Mouse (Mus musculus) forebrain, embryonic 10.5 days (tissue): ENCODE results near the gene Ubl3. TPM values are rescaled to one million over a fixed set of nuclear protein-coding genes. Genes with fewer than 3 reads are reported as not detected.

Experiments
- DNase-seq: peaks from one replicate; pipeline ENCODE4 v3.0.0-alpha.2; 2017; ENCODE audit warnings: low spot score; ENCODE audit errors: extremely low spot score
- H3K27ac ChIP-seq: fragments of 300-500 bp; sonication (generic); 2 replicates; pipeline ENCODE4 v1.5.1; 2016; ENCODE audit warnings: mild to moderate bottlenecking
- H3K27me3 ChIP-seq: fragments of 300-500 bp; sonication (generic); 2 replicates; pipeline ENCODE4 v1.6.1; 2016; ENCODE audit warnings: mild to moderate bottlenecking; ENCODE audit not compliant: poor library complexity, severe bottlenecking
- H3K36me3 ChIP-seq: fragments of 300-500 bp; sonication (generic); replicated peaks from 2 replicates; pipeline ENCODE4 v1.6.1; 2016; ENCODE audit warnings: mild to moderate bottlenecking, moderate library complexity
- H3K4me1 ChIP-seq: fragments of 300-500 bp; sonication (generic); 2 replicates; pipeline ENCODE4 v1.6.1; 2016
- H3K4me3 ChIP-seq: fragments of 300-500 bp; sonication (generic); 2 replicates; pipeline ENCODE4 v1.5.1; 2016; ENCODE audit warnings: mild to moderate bottlenecking, moderate library complexity
- H3K9me3 ChIP-seq: fragments of 300-500 bp; sonication (generic); 2 replicates; pipeline ENCODE4 v1.6.1; 2016; ENCODE audit warnings: mild to moderate bottlenecking, moderate library complexity
- WGBS: fragments of 180-500 bp; shearing (Covaris S2); methylation state at CpG from one replicate; pipeline ENCODE4 v1.1.7; 2016; 5-methylcytosine and 5-hydroxymethylcytosine counted together
- polyA plus RNA-seq: library from polyadenylated mRNA; unstranded; fragments of >200 nt; fragmentation: Nextera tagmentation; extraction: Ambion mirVana; gene quantifications from 2 replicates; pipeline ENCODE4 v1.2.1, GENCODE M21; 2016

The Ubl3 gene
- 43.8 and 44.3 TPM in 2 replicates for polyA plus RNA-seq

DNA sequence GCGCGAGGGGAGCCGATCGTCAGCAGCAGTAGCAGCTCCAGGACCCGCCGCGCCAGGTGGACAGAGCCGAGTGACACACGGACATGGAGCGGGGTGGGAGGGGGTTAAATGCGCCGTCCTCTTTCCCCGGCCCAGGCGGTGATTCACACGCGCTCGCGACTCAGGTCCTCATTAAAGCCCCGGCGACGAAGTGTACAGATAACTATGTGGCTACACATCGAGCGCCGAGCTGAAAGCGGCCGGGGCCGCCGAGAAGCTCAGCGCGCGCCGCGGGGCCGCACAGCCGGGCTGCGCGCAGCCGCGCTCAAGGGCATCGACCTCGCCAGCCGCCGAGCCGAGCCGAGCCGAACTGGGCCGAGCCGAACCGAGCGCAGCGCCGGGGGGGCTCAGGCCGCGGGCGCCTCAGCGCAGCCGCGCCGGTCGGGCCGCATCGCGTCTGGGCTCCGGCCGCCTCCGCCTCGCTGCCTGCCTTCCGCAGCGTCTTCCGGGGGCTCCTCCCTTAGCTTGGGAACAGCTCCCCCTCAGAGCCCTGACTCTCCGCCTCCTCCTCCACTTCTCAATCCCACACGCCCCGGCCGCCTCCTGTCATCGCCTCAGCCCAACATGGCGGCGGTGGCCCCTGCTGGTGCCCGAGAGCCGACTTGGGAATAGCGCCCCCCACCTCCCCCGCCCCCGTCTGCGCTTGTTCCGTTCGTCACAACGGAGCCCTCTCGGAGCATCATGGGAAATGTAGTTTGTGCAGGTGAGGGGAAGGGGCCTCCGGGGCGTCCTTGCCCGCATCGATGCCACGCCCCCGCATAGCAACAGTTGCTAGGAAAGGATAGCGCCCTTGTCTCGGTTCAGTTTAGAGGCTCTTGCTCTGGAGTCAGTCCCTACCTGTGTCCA is at the start of gene Ubl3:
Gene Ubl3, minus strand, starts transcription at position 603 of the 885 bp plus-strand sequence.
- H3K27me3 ChIP-seq = peaks cover 22% of the 10 kb centered on the region
- H3K9me3 ChIP-seq = no peaks in the 10 kb centered on the region
- H3K4me3 ChIP-seq = peak within 1 kb of the TSS; percentile 80
- H3K27ac ChIP-seq = peak within 1 kb of the TSS; percentile 97
- DNase-seq = peak; percentile 98
- no peaks in the 10 kb centered on the region for H3K36me3 ChIP-seq
- WGBS = 0% methylated on average over 95 of the region's 95 CpGs
- H3K4me1 ChIP-seq = peaks cover 60% of the 10 kb centered on the region

DNA sequence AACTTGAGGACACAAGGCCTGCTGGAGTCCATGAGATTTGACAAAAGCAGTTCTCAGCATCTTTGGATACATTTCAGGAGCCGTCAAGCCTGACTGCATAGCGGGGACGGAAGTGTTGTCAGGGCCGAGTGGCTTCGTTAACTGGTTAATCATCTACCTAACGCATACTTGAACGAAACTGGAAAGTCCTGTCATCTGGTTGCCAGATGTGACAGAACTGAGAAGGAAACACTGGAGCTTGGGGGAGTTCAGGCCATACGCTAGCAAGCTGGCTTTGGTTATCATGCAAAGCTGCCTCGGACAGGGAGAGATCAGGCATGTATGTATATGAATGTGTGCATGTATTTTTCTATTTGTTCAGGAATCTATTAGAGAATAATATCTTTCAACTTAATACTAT is 45.8 kb upstream of the Ubl3 start:
- H3K36me3 ChIP-seq = no peaks in the 10 kb centered on the region
- WGBS = 67% methylated on average over 9 of the region's 9 CpGs
- no peaks in the 10 kb centered on the region for H3K27me3 ChIP-seq
- no peak overlapping the region for H3K4me3 ChIP-seq
- no peak for DNase-seq
- H3K9me3 ChIP-seq = no peaks in the 10 kb centered on the region
- no peak overlapping the region for H3K27ac ChIP-seq
- H3K4me1 ChIP-seq = peaks cover 10% of the 10 kb centered on the region

DNA sequence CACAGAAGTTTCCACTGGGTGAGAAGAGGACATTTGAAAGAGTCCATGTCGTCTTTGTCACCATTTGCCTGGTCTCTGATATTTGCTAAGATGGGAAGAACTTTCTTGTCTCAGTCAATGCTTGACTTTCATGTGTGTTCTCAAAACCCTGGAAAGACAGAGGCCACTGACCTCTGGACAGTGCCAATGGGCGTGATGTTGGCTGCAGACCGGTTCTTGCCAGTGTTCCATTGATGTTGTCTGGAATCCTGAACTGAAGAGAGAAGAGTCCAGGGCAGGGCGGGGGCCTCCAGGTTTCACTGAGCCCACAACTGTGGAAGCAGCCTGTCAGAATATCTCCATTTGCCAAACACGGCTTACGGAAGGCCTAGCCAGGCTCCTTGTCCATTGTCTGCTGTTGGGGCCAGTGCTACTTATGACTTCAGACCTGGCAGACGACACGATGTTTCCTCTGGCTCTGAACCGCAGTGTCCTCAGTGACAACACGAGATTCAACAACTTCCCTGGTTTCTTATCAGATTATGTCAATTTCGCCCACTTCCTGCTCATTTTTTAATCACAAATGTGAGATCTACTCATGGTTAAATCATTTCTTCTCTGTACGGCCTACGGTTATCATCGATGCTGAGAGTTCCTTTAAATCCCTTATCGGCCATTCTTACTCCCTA is 43.6 kb upstream of the Ubl3 start:
- Histone ChIP-seq H3K36me3 (no peaks in the 10 kb centered on the region), H3K27ac (no peak overlapping the region), H3K9me3 (no peaks in the 10 kb centered on the region), H3K4me3 (no peak overlapping the region), H3K27me3 (no peaks in the 10 kb centered on the region), H3K4me1 (peaks cover 30% of the 10 kb centered on the region)
- 90% methylated on average over 15 of the region's 15 CpGs for WGBS
- DNase-seq = no peak

DNA sequence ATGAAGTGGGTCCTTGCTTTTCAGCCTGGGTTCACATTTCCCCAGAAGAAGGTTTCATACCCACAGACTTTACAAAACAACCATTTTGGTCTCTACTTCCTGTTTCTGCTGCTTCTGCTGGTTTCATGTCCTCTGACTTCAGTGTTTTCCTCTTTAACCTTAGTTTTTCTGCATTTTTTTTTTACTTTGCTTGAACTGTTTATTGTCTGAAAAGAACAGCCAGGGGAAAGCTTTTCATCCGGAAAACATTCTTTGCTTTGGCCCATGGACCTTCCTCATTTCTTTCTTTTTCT is 42.8 kb upstream of the Ubl3 start:
- Histone ChIP-seq H3K27me3 (no peaks in the 10 kb centered on the region), H3K27ac (no peak overlapping the region), H3K36me3 (no peaks in the 10 kb centered on the region), H3K4me3 (no peak overlapping the region), H3K9me3 (no peaks in the 10 kb centered on the region), H3K4me1 (peaks cover 37% of the 10 kb centered on the region)
- no peak for DNase-seq
- whole genome bisulfite sequencing = 97% methylated on average over 1 of the region's 1 CpGs

DNA sequence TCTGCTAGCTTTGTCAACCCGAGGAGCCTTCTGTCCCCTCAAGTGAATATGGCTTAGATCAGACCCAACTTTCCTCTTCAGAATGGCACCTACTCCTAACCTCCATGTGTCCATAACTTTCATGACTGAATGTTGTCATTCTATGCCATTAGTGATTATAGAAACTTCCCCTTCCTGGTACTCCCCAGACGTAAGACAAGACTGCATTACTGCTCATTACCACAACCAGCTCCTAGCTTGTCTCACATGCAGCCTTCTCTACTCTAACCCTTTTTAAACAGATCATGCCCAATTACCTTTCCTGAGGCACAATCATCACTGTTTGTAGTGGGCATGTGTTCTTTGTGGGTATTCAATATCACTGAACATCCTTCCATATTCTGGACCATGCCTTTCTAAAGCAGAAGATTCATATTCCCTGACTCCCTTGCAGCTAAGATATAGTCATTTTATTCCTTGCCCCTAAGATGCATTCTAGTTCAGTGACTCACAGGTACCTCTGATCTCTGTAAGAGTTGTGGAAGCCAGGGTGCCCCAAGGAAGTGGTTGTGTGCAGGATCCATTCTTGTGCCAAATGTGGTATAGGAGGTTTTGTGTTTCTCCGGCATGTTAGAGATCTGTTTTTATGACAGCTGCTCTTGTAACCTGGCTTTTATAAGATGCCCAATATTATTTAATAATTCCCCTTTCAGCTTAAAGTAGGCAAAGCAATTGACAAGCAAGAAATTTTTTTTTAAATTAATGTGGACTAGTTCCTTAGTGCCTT is 42.3 kb upstream of the Ubl3 start:
- H3K36me3 ChIP-seq = no peaks in the 10 kb centered on the region
- no peaks in the 10 kb centered on the region for H3K27me3 ChIP-seq
- WGBS = 93% methylated on average over 3 of the region's 3 CpGs
- H3K9me3 ChIP-seq = no peaks in the 10 kb centered on the region
- peaks cover 40% of the 10 kb centered on the region for H3K4me1 ChIP-seq
- H3K27ac ChIP-seq = no peak overlapping the region
- no peak overlapping the region for H3K4me3 ChIP-seq
- no peak for DNase-seq

DNA sequence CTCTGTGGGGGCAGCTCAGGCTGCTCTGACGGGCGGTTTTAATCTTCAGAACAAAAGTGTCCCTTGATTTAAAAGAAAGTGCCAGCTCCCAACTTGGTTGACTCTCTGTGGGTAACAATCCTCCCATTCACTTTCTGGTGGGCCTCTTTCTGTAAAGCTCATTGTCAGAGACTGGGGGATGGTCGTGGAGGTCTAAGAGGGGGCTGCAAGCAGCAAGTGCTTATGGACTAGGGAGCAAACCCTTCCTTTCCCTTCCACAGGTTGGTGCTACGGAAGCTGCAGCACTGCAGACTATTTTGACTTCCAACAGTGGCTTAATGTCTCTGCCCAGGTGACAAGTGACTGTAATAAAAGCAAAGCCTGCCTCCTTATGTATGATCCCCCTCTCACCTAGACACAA is 41.0 kb upstream of the Ubl3 start:
- WGBS = 23% methylated on average over 4 of the region's 4 CpGs
- Histone ChIP-seq H3K4me3 (no peak overlapping the region), H3K36me3 (no peaks in the 10 kb centered on the region), H3K9me3 (no peaks in the 10 kb centered on the region), H3K27me3 (no peaks in the 10 kb centered on the region), H3K27ac (peak overlapping the region; percentile 58), H3K4me1 (peaks cover 53% of the 10 kb centered on the region)
- no peak for DNase-seq

DNA sequence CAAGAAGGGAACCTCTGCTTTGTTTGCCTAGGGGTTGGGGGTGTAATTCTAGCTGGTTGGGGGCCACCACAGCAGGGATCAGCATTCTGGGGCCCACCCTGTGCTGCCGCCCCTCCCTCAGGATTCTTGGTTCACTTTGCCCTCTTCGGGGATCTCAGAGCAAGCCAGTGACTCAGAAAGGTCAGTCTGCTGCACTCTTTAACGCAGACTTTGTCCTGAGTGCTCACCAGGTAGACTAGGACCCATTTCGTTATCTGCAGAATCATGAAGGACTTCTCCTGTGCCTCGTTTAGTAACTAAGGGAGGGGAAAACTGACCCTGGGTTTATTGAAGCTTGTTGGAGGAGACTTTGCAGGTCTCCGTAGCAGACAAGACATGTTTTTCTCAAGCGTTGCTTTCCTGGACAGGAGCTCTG is 38.9 kb upstream of the Ubl3 start:
- DNase-seq = no peak
- no peaks in the 10 kb centered on the region for H3K27me3 ChIP-seq
- H3K27ac ChIP-seq = peak overlapping the region; percentile 58; the same call in 1 of the 2 replicates
- H3K4me1 ChIP-seq = peaks cover 56% of the 10 kb centered on the region
- no peak overlapping the region; the same call in 1 of the 2 replicates for H3K4me3 ChIP-seq
- H3K9me3 ChIP-seq = no peaks in the 10 kb centered on the region
- 47% methylated on average over 7 of the region's 7 CpGs for WGBS
- no peaks in the 10 kb centered on the region for H3K36me3 ChIP-seq

DNA sequence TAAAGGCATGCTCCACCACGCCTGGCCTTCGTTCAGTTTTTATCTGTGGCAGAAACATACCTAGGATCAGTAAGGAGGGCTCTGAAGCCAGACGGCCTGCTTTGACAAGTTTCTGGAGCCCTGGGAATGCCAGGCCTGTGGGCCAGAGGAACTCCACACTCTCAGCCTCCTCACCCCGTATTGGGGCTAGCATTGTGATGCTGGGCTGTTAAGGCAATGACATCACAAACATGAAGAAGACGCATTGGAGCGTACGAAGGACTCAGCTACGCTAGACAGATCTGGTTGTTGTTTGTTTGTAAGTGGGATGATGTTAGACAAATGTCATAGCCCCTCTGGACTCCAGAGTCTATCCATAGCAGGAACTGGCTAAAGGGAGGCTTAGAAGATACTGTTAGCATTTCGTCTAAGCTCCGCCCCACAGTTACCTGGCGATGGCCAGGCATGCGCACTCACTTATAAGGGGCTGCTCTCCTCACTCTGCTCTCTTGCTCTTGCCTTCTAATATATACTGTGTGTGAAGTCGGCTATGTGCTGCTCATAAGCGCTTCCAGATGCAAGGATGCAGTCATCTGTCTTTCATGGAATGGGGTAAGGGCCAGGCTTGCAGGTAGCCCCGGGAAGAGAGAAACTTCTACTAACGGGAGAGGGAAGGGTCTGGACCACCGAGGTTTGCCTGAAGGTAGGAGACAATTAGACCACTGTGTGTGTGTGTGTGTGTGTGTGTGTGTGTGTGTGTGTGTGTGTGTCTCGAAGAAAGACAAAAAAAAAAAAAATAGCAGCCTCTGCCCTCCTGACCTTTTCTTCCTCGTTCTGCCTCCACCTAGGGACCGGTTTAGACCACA is 38.2 kb upstream of the Ubl3 start:
- Histone ChIP-seq H3K4me1 (peaks cover 56% of the 10 kb centered on the region), H3K4me3 (no peak overlapping the region), H3K9me3 (no peaks in the 10 kb centered on the region), H3K36me3 (no peaks in the 10 kb centered on the region), H3K27ac (peak overlapping the region; percentile 58), H3K27me3 (no peaks in the 10 kb centered on the region)
- WGBS = 57% methylated on average over 20 of the region's 20 CpGs
- DNase-seq = no peak

DNA sequence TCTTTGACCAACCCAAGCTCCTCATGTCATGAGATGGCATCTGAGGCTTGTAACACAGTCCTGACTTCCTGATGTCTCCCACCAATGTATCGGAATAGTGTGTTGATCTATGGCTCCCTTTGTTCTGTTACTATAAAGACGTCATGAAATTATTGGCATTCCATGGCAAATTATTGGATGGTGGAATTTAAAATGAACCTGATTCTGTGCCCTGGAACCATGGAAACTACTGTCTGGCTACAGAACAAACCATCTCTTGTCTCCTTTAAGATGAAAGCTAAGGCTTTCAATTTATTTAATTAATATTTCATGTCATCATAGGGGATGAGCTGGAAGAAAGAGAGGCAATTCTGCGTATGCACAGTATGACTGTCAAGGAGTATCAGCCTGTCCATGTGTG is 36.4 kb upstream of the Ubl3 start:
- Histone ChIP-seq H3K36me3 (no peaks in the 10 kb centered on the region), H3K9me3 (peaks cover 2% of the 10 kb centered on the region; the same call in 1 of the 2 replicates), H3K4me3 (no peak overlapping the region), H3K4me1 (peaks cover 56% of the 10 kb centered on the region), H3K27me3 (no peaks in the 10 kb centered on the region), H3K27ac (no peak overlapping the region; the same call in none of the 2 replicates)
- no peak for DNase-seq
- WGBS = 81% methylated on average over 3 of the region's 3 CpGs

DNA sequence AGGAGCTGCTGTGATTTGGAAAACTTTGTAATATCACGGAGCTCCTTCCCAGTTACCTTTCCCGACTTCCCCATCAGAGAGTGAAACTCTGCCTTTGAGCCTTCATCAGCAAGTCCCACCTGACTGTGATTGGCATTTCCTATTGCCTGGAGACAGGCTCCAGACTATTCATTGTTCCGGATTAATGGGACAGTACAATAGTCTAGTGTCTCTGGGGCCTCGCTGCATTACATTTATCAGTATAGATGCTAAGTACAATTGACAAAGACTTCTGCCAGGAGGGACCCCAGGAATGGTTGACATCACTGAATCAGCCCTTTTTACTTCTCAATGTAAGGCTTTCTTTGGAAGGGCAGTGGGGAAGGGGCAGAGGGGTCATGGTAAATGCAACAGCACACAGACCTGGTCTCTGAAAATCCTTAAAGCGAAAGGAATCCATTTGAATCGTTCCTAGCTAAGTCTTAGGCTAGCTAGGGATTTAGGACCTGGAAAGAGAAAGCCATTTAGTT is 35.6 kb upstream of the Ubl3 start:
- H3K36me3 ChIP-seq = no peaks in the 10 kb centered on the region
- DNase-seq = no peak
- H3K9me3 ChIP-seq = peaks cover 7% of the 10 kb centered on the region; the same call in 1 of the 2 replicates
- no peaks in the 10 kb centered on the region for H3K27me3 ChIP-seq
- no peak overlapping the region for H3K4me3 ChIP-seq
- peaks cover 48% of the 10 kb centered on the region for H3K4me1 ChIP-seq
- WGBS = 31% methylated on average over 6 of the region's 6 CpGs
- peak overlapping the region; percentile 53 for H3K27ac ChIP-seq

DNA sequence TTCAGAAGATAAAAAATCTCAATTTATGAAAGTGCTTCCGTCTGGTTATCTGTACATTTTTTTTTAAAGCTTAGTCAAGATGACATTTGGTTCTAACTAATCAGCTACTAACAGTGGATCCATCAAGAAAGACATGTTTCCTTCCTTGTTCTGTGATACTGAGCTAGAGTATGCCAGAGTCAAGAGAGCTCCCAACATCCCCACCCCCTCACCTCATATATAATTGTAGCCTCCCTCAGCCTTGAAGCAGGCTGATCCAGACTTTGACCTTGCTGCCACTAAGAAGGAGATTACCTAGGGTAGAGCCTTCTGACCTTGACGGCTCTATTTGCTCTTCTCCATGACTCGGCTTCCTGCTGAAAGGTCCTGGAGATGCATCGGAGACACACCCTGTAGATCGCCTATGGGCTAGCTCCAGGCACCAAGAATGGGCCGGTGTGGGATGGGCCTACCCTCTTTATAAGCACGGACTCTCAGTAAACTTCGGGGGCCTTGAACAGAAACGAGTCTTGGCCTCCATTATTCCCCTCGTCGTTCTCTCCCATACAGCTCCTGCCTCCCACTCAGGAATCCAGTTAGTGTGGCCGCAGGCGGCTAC is 27.9 kb upstream of the Ubl3 start:
- no peak for DNase-seq
- H3K4me3 ChIP-seq = no peak overlapping the region
- no peaks in the 10 kb centered on the region for H3K27me3 ChIP-seq
- WGBS = 97% methylated on average over 13 of the region's 13 CpGs
- H3K36me3 ChIP-seq = no peaks in the 10 kb centered on the region
- H3K27ac ChIP-seq = no peak overlapping the region
- peaks cover 9% of the 10 kb centered on the region for H3K4me1 ChIP-seq
- H3K9me3 ChIP-seq = peaks cover 7% of the 10 kb centered on the region; the same call in 1 of the 2 replicates
